Mouse (Mus musculus) MN1 (cell line): Measurements from ENCODE around the gene Abcc10.

ENCODE experiments used
- DNase-seq: peaks from one replicate; pipeline ENCODE4 v3.0.0-alpha.2; 2016; ENCODE audit warnings: low spot score

Abcc10 gene

DNA sequence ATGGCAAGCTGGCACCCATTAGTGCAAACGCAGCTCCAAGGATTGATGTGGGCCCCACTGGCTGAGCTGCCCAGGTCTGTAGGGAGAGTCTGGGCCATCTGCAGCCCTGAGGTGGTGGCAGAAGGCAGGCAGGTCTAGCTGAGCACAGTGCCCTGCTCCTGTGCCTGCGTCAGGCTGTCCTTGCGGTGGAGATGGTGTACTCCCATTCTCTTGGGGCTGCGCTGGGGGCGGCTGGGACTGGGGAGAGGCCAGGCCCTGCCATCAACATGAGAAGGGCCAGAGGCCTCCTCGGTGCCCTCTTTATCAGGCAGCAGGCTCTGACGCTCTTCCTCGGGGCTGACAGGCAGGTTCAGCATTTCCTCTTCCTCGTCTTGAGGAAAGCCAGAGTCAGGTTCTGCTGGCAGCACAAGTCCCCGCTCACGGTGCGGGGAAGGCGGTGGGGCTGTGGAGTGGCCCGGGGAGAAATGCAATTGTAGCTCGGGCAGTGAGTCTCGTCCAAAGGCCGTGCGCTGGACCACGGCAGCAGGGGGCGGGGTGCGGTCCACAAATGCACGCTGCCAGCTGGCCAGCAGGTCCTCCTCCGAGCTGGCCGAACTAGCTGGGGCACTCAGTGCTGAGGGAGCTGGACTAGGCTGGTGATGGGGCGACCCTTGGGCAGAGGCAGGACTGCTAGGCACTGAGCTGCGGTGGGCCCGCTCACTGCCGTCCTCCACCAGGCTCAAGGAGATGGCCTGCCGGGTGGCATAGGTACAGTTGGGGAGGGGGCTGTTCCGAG, 69.7 kb downstream of the Abcc10 start:
- peak; percentile 86 for DNase-seq

- DNase-seq: no peak
These were observed 73.0 kb downstream of the Abcc10 start for GRCm38 (mm10) chr17:46255147-46255546.

DNA sequence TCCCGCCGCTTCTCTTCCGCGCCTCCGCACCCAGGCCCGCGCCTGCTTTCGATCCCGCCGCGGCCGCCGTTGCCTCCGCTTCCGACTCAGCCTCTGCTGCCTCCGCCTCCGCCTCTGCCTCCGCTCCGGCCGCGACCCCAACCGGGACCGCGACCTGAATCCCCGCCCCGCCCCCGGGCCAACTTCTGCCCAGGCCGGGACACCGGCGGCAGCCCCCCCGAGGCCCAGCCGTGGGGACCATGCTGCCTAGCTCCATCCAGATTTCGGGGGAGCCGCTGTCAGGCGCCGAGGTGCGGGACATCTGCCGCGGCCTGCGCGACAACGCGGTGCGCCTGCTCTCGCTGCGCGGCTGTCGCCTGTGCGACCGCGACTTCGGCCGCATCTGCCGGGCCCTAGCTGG, 74.0 kb downstream of the Abcc10 start:
- peak; percentile 53 for DNase-seq

DNA sequence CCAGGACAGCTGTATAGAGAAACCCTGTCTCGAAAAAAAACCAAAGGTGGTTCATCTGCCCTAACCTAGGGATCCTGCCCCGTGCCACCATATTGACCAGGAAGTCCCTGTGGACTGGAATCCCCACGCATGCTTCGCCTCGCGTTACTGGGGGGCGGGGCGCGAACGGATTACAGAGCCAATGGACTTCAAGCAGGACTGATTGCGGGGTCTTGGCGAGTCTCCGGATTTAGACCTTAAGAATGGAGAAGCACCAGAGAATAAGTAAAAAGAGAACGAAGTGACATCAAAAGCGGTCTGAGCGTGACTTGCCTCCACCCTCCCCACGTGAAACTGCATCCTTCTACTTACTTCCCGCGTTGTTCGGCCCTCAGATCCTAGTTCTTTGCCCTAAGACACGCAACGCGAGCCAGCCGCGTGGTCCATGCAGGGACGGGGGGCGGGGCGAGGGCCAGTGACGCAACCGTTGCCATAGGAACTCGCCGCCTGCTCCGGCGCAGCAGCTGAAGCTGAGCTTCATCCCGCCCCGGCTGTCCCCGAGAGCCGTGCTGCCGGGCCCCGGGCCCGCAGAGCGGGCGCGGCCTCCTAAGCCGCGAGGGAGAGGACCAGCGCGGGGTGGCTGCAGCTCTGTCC, 74.6 kb downstream of the Abcc10 start, which contains the start of gene Lrrc73:
Gene Lrrc73, plus strand, starts transcription at position 80 of the 633 bp plus-strand sequence.
- DNase-seq: peak; percentile 96
